Mouse (Mus musculus) E14TG2a.4 (cell line): ENCODE results near the gene Cyp24a1.

Experiments
- CTCF ChIP-seq: conservative IDR thresholded peaks from 2 replicates; pipeline ENCODE4 v1.5.1; 2014; ENCODE audit warnings: low read length
- NANOG ChIP-seq: IDR thresholded peaks from 2 replicates; pipeline ENCODE4 v1.6.1; 2014; ENCODE audit warnings: borderline replicate concordance, low read length, mixed read lengths

DNA sequence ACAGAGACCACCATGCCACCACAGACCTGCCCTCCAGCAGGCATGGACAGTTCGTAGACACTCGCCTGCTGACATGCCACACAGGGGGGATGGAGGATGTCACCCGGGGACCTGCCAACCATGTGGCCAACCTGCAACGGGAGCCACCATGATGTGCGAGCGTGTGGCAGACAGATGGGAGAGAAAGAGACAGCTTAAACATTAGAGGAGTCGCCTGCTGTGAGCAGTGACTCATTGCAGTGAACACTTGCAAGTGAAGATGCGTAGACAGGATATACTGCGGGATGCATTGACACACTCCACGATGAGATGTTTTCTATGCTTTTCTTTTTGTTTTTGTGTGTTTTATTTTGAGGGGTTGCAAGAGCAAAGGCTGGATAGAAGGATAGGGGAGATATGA lies 49.3 kb downstream of the Cyp24a1 start:
- TF ChIP-seq CTCF (no peak), NANOG (no peak)
